Mouse (Mus musculus) urinary bladder, postnatal 25 days (tissue): ENCODE measurements around the gene Fopnl.

Experiments
- DNase-seq: peaks from one replicate; pipeline ENCODE4 v3.0.0; 2022; ENCODE audit warnings: low spot score

Fopnl gene

DNA sequence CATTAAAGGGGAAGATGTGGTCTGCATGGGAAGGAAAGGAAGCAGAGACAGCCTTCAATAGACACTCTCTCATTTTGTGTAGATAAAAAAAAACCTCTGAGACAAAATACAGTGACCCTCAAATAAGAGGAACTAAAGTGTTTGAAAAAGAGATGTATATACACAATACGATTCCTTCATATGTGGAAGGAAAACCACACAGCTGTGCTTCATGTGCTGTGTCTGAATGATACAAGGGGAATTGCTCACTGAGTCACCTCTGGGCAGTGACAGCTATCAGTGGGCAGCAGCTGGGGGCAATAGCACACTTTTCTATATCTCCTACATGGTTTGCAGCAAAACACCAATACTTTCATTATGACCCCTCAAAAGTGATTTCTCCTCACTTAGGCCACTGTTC lies 9.8 kb downstream of the Fopnl start:
- no peak for DNase-seq

GRCm38 (mm10) chr16:14306451-14306850 lies 10.8 kb downstream of the Fopnl start:
- no peak for DNase-seq

- no peak for DNase-seq
These were observed 12.4 kb downstream of the Fopnl start for GRCm38 (mm10) chr16:14304791-14305190.

GRCm38 (mm10) chr16:14303676-14304075 lies 13.5 kb downstream of the Fopnl start:
- DNase-seq = peak; percentile 9

- DNase-seq = no peak
These were observed 14.1 kb downstream of the Fopnl start for GRCm38 (mm10) chr16:14303148-14303547.

- DNase-seq = no peak
These were observed 18.7 kb downstream of the Fopnl start for GRCm38 (mm10) chr16:14298461-14298860.

GRCm38 (mm10) chr16:14297746-14298145 lies 19.5 kb downstream of the Fopnl start:
- no peak for DNase-seq

GRCm38 (mm10) chr16:14297137-14297536 lies 20.1 kb downstream of the Fopnl start:
- no peak for DNase-seq

DNA sequence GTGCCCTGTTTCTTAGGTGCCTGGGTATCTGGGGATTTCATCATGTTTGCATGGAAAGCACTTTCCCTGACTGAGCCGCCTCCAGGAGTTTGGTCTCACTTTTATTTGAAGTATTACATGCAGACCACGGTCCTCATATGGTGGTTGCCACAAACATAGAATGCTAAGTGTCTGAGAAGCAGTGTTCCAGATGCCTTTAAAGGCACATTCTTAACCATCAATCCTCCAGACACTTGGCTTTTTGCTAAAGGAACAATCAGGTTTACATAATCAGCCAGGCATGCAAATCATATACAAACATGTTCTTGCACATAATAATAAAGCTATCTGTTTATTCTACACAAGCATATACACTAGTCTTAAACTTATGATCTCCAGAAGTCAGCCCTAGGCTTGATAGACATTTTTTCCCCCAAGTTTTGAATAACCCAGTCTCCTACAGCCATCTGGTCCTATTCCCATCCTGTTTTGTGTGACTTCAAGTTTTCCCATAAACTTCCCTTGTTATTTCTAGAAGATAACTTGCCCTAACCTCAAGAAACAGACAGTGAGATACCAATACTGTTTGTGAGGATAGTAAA lies 20.6 kb downstream of the Fopnl start:
- DNase-seq = no peak

- DNase-seq = no peak
These were observed 21.9 kb downstream of the Fopnl start for GRCm38 (mm10) chr16:14295291-14295690.

GRCm38 (mm10) chr16:14292205-14293199 lies 24.7 kb downstream of the Fopnl start:
- peak; percentile 25 for DNase-seq

DNA sequence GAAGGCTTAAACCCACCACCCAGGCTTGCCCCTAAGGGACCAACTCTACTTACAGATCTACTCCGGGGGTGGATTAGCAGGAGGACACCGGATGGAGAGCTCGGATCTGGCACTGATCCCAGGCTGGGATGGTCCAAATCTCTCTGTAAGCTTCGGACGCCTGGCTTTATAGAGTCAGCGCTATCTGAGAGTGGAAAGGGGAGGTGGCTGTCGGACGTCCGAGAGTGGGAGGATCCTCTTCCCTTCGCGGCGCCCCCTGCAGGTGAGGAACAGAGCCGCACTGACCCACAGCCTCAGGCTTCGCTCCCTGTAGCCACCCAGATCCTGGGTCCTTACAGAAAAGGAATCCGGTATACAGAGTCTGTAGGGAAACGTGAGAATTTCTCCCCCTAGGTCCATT lies 26.0 kb downstream of the Fopnl start, which contains the start of gene Myh11:
Myh11 (minus strand) TSS at position 150 of the 400 bp plus-strand sequence.
- DNase-seq = peak; percentile 68

DNA sequence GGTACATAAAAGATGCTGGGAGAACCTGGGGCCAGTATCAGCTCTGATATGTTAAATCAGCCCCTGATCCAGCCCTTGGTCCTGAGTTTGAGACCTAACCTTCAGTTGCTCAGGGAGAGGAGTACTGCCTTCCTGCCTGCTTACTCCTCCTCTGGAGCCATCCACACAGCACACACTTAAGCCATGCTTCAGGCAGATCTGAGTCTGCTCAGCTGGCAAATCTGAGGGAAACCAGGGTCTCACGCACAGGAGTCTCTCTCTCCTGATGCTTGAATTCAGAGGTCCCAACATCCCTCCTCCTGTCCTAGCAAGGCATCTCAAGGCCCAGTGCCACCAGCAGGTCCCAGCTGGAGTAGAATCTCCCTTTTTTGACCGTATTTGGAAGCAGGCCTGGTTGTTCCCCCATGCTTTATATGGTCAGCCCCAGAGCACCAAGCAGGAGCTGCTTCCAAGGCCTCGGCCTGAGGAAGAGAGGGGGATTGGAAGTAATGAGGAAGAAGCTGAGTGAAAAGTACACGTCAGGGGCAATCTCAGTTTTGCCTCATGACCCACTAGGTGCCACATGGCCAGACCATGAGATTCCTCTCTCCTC lies 44.7 kb downstream of the Fopnl start:
- DNase-seq = no peak

DNA sequence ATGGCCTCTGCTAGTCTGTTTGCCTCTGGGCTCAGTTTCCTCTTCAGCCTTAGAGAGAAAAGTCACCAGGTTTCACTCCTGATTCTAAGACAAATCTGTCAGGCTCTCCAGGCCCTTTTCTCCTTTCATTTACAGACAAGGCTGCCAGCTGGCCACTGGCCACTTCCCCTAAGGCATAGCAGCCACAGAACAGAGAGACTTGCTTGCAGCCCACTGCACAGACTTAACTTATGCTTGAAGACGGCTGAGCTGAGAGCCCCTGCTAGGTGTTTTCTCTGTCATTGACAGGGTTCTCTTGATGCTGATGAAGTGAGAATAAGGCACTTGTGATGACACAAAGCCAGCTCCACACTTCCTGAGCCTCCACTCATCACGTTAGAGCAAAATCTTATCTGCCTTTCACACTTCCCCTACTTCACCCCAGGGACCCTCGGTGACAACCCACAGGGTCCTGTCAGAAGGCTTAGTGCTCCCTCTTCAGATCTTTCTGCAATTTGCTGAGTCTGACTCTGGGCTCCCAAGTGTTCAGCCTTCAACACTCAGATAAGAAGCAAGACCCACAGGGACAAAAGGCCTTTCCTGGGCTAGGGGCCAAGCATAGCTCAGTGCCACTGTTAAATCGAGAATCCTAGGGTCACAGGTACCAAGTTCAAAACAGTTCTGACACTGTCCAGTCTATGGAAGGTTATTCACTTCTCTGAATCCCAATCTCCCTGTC lies 51.8 kb downstream of the Fopnl start:
- DNase-seq = no peak

DNA sequence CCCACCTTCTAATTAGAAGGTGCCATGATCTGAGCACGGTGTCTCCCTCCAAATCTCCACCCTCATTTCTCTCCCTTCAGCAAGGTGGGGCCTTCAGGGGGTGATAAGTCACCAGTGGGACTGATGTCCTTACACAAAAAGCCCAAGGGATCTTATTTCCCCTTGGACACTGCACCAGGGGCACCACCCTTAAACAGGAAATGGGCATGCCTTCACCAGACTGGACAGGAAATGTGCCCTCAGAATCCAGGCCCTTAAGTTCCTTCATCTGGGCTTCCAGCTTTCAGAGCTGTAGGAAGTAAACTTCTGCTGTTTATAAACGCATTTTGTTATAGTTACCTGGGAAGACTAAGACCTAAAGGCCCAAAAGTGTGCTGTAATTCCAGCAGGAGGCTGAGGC lies 52.7 kb downstream of the Fopnl start:
- no peak for DNase-seq

GRCm38 (mm10) chr16:14263241-14263640 lies 54.0 kb downstream of the Fopnl start:
- no peak for DNase-seq

GRCm38 (mm10) chr16:14262410-14262809 lies 54.8 kb downstream of the Fopnl start:
- no peak for DNase-seq

GRCm38 (mm10) chr16:14258856-14259255 lies 58.3 kb downstream of the Fopnl start:
- DNase-seq = no peak

- DNase-seq = no peak
These were observed 63.6 kb downstream of the Fopnl start for GRCm38 (mm10) chr16:14253586-14253985.

DNA sequence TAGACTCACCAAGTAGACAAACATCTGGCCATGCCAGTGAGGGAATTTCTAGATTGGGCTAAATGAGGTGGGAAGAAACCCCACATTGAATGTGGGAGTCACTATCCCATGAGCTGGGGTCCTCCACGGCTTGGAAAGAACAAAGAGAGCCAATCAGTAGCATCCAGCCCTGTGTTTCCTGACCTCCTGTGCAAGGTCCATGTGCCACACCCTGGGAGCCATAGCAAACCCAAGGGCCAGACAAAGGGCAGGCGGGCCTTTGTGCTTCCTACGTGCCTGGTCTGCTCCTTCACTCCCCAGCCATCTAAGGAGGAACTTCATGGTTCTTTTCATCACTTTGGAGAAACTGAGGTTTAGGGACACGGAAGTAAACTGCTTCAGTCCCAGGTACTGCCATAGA lies 64.3 kb downstream of the Fopnl start:
- DNase-seq = no peak

DNA sequence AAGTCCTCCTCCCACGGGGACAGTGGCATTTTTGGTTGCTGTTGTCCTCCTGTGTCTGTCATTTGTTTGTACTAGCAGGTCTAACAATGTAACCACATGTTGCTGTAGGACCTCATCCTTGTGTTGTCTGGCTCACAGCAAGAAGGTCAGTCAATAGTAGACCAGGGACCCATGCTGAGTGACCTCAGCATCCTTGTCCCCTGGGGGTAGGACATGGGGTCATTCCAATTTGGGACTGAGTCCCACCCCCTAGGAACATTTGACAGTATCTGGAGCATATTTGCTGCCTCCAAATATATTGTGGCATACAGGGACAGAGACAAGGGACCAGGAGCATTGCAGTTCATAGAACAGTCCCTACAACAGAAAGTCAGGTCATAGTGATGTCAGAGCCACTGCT lies 67.3 kb downstream of the Fopnl start:
- no peak for DNase-seq
